Mouse (Mus musculus) hindbrain, embryonic 11.5 days (tissue): ENCODE results near the gene Tmem110. TPM values are rescaled to one million over a fixed set of nuclear protein-coding genes. Genes with fewer than 3 reads are reported as not detected.
A peak's percentile ranks its signal among the peaks of the same experiment; 100 is the strongest.

Experiments
- ATAC-seq: fragments of 200-750 bp; cut with Nextera tagmentation; 2 replicates; pipeline ENCODE4 v1.8.0; 2017; ENCODE audit warnings: mild to moderate bottlenecking, moderate TSS enrichment, moderate library complexity; ENCODE audit not compliant: low FRiP score
- DNase-seq: peaks from one replicate; pipeline ENCODE4 v3.0.0-alpha.2; 2015; ENCODE audit warnings: low spot score
- H3K27ac ChIP-seq: fragments of 300-500 bp; sonication (generic); 2 replicates; pipeline ENCODE4 v1.5.1; 2014; ENCODE audit warnings: mild to moderate bottlenecking, low read depth, low read length
- H3K27me3 ChIP-seq: fragments of 300-500 bp; sonication (generic); 2 replicates; pipeline ENCODE4 v1.6.1; 2014; ENCODE audit warnings: mild to moderate bottlenecking, low read length, moderate library complexity, mixed read lengths; ENCODE audit not compliant: control insufficient read depth, insufficient read depth
- H3K36me3 ChIP-seq: fragments of 300-500 bp; sonication (generic); 2 replicates; pipeline ENCODE4 v1.6.1; 2014; ENCODE audit warnings: mild to moderate bottlenecking, low read length, moderate library complexity, mixed read lengths; ENCODE audit not compliant: control insufficient read depth, insufficient read depth
- H3K4me1 ChIP-seq: fragments of 300-500 bp; sonication (generic); replicated peaks from 2 replicates; pipeline ENCODE4 v1.6.1; 2014; ENCODE audit warnings: low read length, mixed read lengths; ENCODE audit not compliant: control insufficient read depth, insufficient read depth
- H3K4me2 ChIP-seq: fragments of 300-500 bp; sonication (generic); replicated peaks from 2 replicates; pipeline ENCODE4 v1.6.1; 2014; ENCODE audit warnings: mild to moderate bottlenecking, low read depth, low read length
- H3K4me3 ChIP-seq: fragments of 300-500 bp; sonication (generic); 2 replicates; pipeline ENCODE4 v1.5.1; 2014; ENCODE audit warnings: low read depth, low read length
- H3K9ac ChIP-seq: fragments of 300-500 bp; sonication (generic); 2 replicates; pipeline ENCODE4 v1.6.1; 2014; ENCODE audit warnings: low read depth, low read length
- H3K9me3 ChIP-seq: fragments of 300-500 bp; sonication (generic); 2 replicates; pipeline ENCODE4 v1.6.1; 2016; ENCODE audit warnings: low read length; ENCODE audit not compliant: control insufficient read depth
- WGBS: fragments of 180-500 bp; shearing (Covaris S2); extraction: QIAGEN DNeasy Blood & Tissue Kit; methylation state at CpG from one replicate; pipeline ENCODE4 v1.1.7; 2014; 5-methylcytosine and 5-hydroxymethylcytosine counted together
- polyA plus RNA-seq: library from polyadenylated mRNA; unstranded; fragments of >200 nt; fragmentation: Nextera tagmentation; extraction: Ambion mirVana; gene quantifications from 2 replicates; pipeline ENCODE4 v1.2.1, GENCODE M21; 2014

Gene Tmem110
- polyA plus RNA-seq, 1 experiment from 2014 or later = 17.2 TPM

DNA sequence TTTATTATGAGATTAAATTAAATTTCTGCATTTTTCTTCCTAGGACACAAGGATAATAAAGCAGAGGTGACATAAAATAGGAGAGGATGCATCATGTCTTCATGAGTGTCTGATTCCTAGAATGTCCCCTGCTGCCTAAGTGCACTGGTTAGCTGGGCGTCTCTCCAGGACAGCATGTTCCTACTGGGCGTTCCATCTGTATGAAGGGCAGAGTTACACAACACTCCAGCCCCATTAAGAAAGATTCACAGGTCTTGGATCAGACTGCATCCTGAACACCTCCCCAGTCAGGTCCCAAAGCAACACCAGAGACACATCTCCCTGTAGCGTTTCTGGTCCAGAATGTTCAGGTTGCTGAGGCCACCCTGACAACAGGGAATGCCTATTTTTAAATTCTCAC is 29.9 kb downstream of the Tmem110 start:
- Histone ChIP-seq H3K27me3 (no peaks in the 10 kb centered on the region), H3K4me3 (no peak overlapping the region), H3K4me1 (no peaks in the 10 kb centered on the region), H3K9ac (no peak overlapping the region), H3K4me2 (no peak overlapping the region), H3K9me3 (no peaks in the 10 kb centered on the region), H3K27ac (no peak overlapping the region), H3K36me3 (no peaks in the 10 kb centered on the region)
- ATAC-seq (no peak), DNase-seq (no peak)
- WGBS = 86% methylated on average over 3 of the region's 3 CpGs

DNA sequence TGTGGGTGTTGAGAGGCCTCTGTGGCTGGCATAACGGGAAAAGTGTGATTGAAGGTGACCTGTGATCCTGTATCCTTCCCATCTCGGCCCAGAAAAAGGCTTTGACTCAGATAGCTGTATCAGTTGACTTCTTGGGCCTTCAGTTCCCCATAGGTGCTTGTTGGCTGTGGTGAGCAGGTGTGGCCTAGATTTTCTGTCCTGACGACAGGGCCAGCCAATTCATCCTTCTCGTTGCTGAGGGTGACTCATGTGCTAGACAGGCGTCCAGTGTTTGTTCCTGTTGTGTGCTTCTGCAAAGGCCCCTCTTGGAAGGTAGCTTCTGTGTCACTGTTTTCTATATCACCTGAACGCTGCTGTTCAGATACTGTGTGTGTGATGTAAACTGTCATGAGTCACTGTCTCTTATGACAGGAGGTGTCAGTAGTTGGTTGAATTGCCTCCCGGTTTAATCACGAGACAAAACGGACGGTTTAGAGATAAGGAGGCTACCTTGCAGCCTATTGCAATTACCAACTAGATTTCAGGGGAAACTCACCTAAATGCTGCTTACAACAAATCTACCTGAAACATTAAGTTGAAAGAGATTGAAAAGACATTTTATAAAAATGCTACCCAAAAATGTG is 31.6 kb downstream of the Tmem110 start:
- no peak overlapping the region for H3K4me2 ChIP-seq
- H3K4me1 ChIP-seq = no peaks in the 10 kb centered on the region
- ATAC-seq (no peak), DNase-seq (no peak)
- H3K9ac ChIP-seq = no peak overlapping the region
- H3K27me3 ChIP-seq = no peaks in the 10 kb centered on the region
- WGBS = 88% methylated on average over 10 of the region's 10 CpGs
- no peaks in the 10 kb centered on the region for H3K9me3 ChIP-seq
- no peak overlapping the region for H3K27ac ChIP-seq
- H3K4me3 ChIP-seq = no peak overlapping the region
- no peaks in the 10 kb centered on the region for H3K36me3 ChIP-seq

DNA sequence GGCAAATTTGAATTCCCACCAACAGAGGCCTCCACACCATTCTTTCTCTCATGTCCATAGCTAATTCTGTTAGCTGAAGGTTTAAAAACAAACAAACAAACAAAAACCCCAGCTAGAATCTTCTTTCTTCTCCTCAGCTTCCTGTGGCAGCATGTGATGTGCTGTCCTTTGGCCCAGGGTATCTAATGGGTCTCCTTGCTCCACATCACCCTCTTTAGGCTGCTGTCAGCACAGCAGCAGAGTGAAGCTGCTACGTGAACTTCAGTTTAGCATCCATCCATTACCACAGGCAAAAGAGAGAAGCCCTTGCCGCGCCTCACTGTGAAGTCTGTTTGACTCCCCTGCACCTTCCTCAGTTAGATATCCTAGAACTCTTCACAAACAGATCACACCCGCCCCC is 32.6 kb downstream of the Tmem110 start:
- no peak overlapping the region for H3K9ac ChIP-seq
- no peak for ATAC-seq
- no peak overlapping the region for H3K4me2 ChIP-seq
- no peaks in the 10 kb centered on the region for H3K4me1 ChIP-seq
- no peak overlapping the region for H3K4me3 ChIP-seq
- WGBS = 89% methylated on average over 4 of the region's 4 CpGs
- no peak overlapping the region for H3K27ac ChIP-seq
- no peaks in the 10 kb centered on the region for H3K36me3 ChIP-seq
- H3K9me3 ChIP-seq = no peaks in the 10 kb centered on the region
- H3K27me3 ChIP-seq = no peaks in the 10 kb centered on the region
- no peak for DNase-seq

DNA sequence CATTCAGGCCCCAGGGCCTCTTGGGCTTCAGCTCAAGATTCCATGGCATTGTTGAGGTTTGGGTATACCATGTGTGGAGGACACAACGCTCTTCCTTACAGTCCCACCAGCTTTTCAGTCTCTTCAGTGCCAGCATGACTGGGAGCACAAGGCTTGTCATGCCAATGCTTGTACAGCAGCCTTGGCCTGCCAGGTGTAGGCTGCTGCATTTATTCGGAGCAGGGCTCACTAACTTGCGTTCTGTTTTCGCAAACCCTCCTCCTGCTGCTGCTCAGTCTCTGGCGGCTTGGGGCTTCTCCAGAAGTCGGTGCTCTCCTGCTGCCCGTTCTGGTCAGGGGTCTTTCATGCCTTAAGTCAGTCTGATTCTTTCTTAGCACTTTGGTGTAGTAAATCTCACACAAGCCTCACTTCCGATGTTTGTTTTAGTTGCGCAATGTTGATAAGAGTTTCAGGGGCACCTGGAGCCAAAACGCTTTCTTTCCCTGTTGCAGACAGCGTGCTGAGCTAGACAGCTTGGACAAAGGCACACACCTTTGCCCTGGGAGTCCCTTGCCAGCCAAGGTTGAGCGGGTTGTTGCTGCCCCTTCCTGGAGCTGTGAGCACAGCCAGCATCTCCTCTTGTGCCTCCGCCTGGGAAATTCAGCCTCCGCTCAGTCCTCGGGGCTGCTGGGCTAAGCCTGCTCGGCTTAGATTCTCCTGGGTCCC is 36.2 kb downstream of the Tmem110 start:
- H3K4me2 ChIP-seq = no peak overlapping the region
- no peak overlapping the region for H3K27ac ChIP-seq
- WGBS = 76% methylated on average over 16 of the region's 16 CpGs
- H3K9me3 ChIP-seq = no peaks in the 10 kb centered on the region
- H3K4me1 ChIP-seq = no peaks in the 10 kb centered on the region
- H3K9ac ChIP-seq = no peak overlapping the region
- H3K4me3 ChIP-seq = no peak overlapping the region
- no peak for ATAC-seq
- H3K27me3 ChIP-seq = no peaks in the 10 kb centered on the region
- no peaks in the 10 kb centered on the region for H3K36me3 ChIP-seq
- DNase-seq = no peak

DNA sequence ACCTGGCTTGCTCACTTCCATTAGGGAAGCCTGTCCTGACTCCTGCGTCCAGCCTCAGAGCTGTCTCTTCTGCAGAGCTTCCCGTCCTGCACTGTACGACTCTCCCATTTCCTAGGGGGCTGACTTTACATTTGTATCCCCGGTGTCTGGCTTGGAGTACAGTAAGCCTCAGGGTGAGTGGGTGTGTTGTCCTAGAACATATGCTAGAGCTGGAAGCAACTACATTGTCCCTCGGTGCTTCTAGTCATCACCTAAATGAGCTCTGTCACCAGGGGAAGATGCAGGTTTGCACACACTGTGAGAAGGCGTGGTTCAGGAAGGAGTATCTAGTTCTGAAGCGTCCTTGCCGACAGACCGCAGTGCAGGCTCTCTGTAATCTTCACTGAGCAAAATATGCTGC is 37.0 kb downstream of the Tmem110 start:
- Histone ChIP-seq H3K4me1 (no peaks in the 10 kb centered on the region), H3K4me3 (no peak overlapping the region), H3K4me2 (no peak overlapping the region), H3K27ac (no peak overlapping the region), H3K9ac (no peak overlapping the region), H3K36me3 (no peaks in the 10 kb centered on the region), H3K9me3 (no peaks in the 10 kb centered on the region), H3K27me3 (no peaks in the 10 kb centered on the region)
- ATAC-seq (no peak), DNase-seq (no peak)
- 89% methylated on average over 9 of the region's 9 CpGs for WGBS

DNA sequence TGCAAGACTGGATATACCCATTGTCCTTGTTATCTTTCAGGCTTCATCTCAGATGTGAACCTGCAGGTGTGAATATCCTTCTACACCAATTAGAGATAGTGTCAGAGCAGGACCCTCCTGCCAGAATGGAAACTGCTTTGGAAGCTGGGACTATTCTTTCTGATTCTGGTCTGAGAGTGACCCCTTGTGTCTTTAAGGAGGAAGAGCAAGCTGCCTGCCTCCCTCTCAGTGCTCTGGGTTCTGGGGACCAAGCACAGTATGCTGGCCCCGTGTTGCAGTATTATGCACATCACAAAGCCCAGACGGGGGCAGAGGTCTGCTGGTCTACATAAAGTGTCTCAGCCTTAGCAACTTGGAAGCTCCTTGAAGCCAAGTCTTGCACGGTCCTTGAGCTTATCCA is 39.9 kb downstream of the Tmem110 start:
- Histone ChIP-seq H3K27me3 (no peaks in the 10 kb centered on the region), H3K27ac (no peak overlapping the region), H3K4me1 (no peaks in the 10 kb centered on the region), H3K9me3 (no peaks in the 10 kb centered on the region), H3K36me3 (no peaks in the 10 kb centered on the region), H3K9ac (no peak overlapping the region), H3K4me2 (no peak overlapping the region), H3K4me3 (no peak overlapping the region)
- WGBS = 76% methylated on average over 3 of the region's 3 CpGs
- ATAC-seq (no peak), DNase-seq (peak; percentile 21)

DNA sequence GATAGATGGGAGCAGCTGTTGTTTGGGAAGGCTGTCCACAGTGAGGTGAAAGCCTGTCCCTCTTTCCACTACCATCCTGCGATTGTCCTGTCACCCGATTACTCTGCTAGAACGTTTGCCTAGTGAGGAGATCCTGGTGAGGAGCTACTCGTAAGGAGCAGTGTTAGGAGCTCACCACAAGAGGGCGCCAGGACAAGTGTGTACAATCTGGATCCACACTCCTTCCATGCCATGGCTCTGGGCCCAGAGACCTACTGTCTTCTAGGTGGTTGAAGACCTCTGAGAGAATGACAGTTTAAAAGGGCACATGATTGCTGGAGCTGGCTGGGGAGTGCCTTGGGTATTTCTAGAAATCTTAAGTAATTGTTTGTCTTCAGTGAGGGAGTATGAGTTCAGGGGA is 41.7 kb downstream of the Tmem110 start:
- DNase-seq (peak; percentile 82), ATAC-seq (no peak)
- H3K4me1 ChIP-seq = no peaks in the 10 kb centered on the region
- no peak overlapping the region for H3K4me2 ChIP-seq
- no peak overlapping the region for H3K9ac ChIP-seq
- no peaks in the 10 kb centered on the region for H3K36me3 ChIP-seq
- no peaks in the 10 kb centered on the region for H3K9me3 ChIP-seq
- no peak overlapping the region for H3K27ac ChIP-seq
- H3K4me3 ChIP-seq = no peak overlapping the region
- no peaks in the 10 kb centered on the region for H3K27me3 ChIP-seq
- 40% methylated on average over 5 of the region's 5 CpGs for WGBS

DNA sequence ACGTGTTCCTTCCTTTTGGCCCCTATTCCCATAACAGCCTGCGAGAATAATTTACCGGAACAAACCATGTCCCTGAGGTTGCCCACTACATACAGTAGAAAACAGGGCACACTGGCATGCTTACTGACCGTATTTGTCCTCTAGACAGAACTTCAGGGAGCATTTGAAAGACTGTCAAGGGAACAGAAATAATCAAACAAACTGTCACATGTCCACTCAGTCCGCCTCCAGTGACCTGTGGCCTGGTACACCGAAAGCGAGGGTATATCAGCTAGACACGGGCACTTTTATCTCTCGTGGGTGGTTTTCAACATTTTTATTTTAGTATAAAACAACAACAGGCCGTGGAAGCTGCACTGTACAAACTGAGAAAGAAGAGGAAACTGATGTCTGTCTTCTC is 43.4 kb downstream of the Tmem110 start:
- 91% methylated on average over 10 of the region's 10 CpGs for WGBS
- Histone ChIP-seq H3K27me3 (no peaks in the 10 kb centered on the region), H3K9ac (no peak overlapping the region), H3K4me3 (no peak overlapping the region), H3K4me1 (no peaks in the 10 kb centered on the region), H3K9me3 (no peaks in the 10 kb centered on the region), H3K4me2 (no peak overlapping the region), H3K27ac (no peak overlapping the region), H3K36me3 (no peaks in the 10 kb centered on the region; the same call in 1 of the 2 replicates)
- DNase-seq (no peak), ATAC-seq (no peak)

DNA sequence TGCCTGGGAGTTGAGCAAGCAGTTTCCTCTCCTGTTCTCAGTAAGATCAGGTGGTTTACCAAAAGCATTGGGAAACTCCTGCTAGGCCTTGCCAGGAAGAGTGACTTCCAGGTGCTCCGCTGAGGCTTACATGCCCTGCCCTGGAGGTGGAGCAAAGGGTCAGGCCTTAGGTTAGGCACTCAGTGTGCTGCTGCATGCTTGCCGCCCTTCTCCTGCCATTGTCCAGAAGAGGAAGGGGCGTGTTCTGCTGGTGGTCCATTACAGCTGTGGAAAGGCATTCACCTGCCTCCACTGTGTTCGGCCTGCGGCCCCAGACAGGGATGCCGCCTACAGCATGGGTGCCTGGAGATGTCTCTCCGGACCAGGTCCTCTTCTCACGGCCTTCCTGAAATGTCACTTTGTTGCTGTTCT is 44.0 kb downstream of the Tmem110 start:
- no peak overlapping the region for H3K27ac ChIP-seq
- H3K9ac ChIP-seq = no peak overlapping the region
- H3K27me3 ChIP-seq = no peaks in the 10 kb centered on the region
- no peak overlapping the region for H3K4me3 ChIP-seq
- H3K4me1 ChIP-seq = no peaks in the 10 kb centered on the region
- WGBS = 80% methylated on average over 8 of the region's 8 CpGs
- H3K9me3 ChIP-seq = no peaks in the 10 kb centered on the region
- DNase-seq (no peak), ATAC-seq (no peak)
- no peak overlapping the region for H3K4me2 ChIP-seq
- no peaks in the 10 kb centered on the region; the same call in 1 of the 2 replicates for H3K36me3 ChIP-seq
